Mouse (Mus musculus) liver, postnatal 0 days (tissue): ENCODE results near the gene Olfr433.

Experiments used
- CTCF ChIP-seq: sonication (generic); IDR thresholded peaks from 2 replicates; pipeline ENCODE4 v1.5.1; 2016; ENCODE audit warnings: antibody characterized with exemption, low read depth
- EP300 ChIP-seq: IDR thresholded peaks from 2 replicates; pipeline ENCODE4 v1.6.1; 2016; ENCODE audit warnings: antibody characterized with exemption, low read depth, mild to moderate bottlenecking

DNA sequence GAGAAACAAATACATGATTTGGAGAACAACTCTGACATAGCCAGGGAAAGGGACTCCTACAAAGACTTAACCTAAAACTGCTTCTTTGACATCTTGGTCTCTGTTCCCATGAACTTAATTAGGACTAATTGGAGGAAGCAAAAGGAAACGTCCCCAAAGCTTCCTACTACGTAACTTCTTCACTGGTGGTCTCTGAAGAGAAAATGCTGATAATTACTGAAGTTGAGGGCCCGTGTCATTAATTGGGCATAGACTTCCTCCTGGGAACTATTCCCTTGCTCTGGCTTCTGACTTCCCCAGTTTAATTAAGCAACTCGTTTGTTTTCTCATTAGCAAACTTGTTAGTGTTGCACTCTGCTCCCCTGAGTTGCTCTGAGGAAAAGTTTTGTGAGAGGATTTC is 4.7 kb upstream of the Olfr433 start:
- TF ChIP-seq CTCF (no peak), EP300 (no peak)
